Comparison of ENCODE assay signal across 10 mouse cellular contexts in genomic region chr7:127183828-127184227, GRCm38 (mm10). TPM values are rescaled to one million over a fixed set of nuclear protein-coding genes. Genes with fewer than 3 reads are reported as not detected.
A peak's percentile ranks its signal among the peaks of the same experiment; 100 is the strongest.
DNase-seq lines count a peak whose midpoint lies in the region; ATAC-seq and TF ChIP-seq lines count a peak whose summit lies in the region.
"Had no signal": no experiment of that assay in that cellular context is flagged by ENCODE, and none has a peak within 500 bp of the region (broad histone marks: within the 10 kb centered on the region; RNA-seq: fewer than 3 reads in every experiment).

No protein-coding gene starts in this region.

- no peaks in the 10 kb centered on the region for H3K36me3 ChIP-seq in midbrain, postnatal 0 days (ENCODE audit: insufficient read depth, low read length)
- no peaks in the 10 kb centered on the region for H3K36me3 ChIP-seq in midbrain, embryonic 10.5 days
- H3K36me3 ChIP-seq in stomach, postnatal 0 days (ENCODE audit: control insufficient read depth, insufficient read depth, low read length) = no peaks in the 10 kb centered on the region
- no peaks in the 10 kb centered on the region for H3K36me3 ChIP-seq in forebrain, embryonic 12.5 days (replicated peaks)
- H3K36me3 ChIP-seq: embryonic facial prominence, embryonic 15.5 days; heart, embryonic 15.5 days had no signal

- H3K9me3 ChIP-seq in midbrain, postnatal 0 days (ENCODE audit: low read length) = no peaks in the 10 kb centered on the region
- no peaks in the 10 kb centered on the region for H3K9me3 ChIP-seq in midbrain, embryonic 10.5 days (replicated peaks)
- no peaks in the 10 kb centered on the region for H3K9me3 ChIP-seq in stomach, postnatal 0 days (ENCODE audit: control insufficient read depth, low read length)
- no peaks in the 10 kb centered on the region for H3K9me3 ChIP-seq in forebrain, embryonic 12.5 days
- H3K9me3 ChIP-seq: embryonic facial prominence, embryonic 15.5 days; heart, embryonic 15.5 days had no signal

- no peak overlapping the region for H3K27ac ChIP-seq in midbrain, postnatal 0 days (ENCODE audit: low read depth, low read length)
- no peak overlapping the region for H3K27ac ChIP-seq in midbrain, embryonic 10.5 days (replicated peaks)
- H3K27ac ChIP-seq in stomach, postnatal 0 days (replicated peaks) = no peak overlapping the region
- H3K27ac ChIP-seq in forebrain, embryonic 12.5 days = no peak overlapping the region
- H3K27ac ChIP-seq: embryonic facial prominence, embryonic 15.5 days had no signal

- TF ChIP-seq CTCF in midbrain, postnatal 0 days (IDR thresholded peaks at IDR 0.05) = peak; percentile 27; the same call in 1 of the 2 replicates
- TF ChIP-seq CTCF in stomach, postnatal 0 days (IDR thresholded peaks at IDR 0.05; ENCODE audit: low read depth) = peak; percentile 54

- H3K4me3 ChIP-seq in midbrain, postnatal 0 days (ENCODE audit: low read depth, low read length) = no peak overlapping the region
- no peak overlapping the region for H3K4me3 ChIP-seq in midbrain, embryonic 10.5 days
- no peak overlapping the region for H3K4me3 ChIP-seq in stomach, postnatal 0 days (ENCODE audit: low read depth, low read length)
- no peak overlapping the region for H3K4me3 ChIP-seq in forebrain, embryonic 12.5 days (replicated peaks)
- H3K4me3 ChIP-seq: embryonic facial prominence, embryonic 15.5 days; heart, embryonic 15.5 days had no signal

- DNase-seq in CD4-positive, CD25-positive, alpha-beta regulatory T cell, adult 2 months (ENCODE audit: low read depth, low spot score) = peak; percentile 65
- DNase-seq in midbrain, postnatal 0 days (ENCODE audit: low spot score) = no peak
- DNase-seq in midbrain, embryonic 10.5 days (ENCODE audit: low spot score) = no peak
- DNase-seq in liver = peak; percentile 71
- DNase-seq in stomach, postnatal 0 days (ENCODE audit: low spot score) = no peak
- DNase-seq in gastrocnemius, adult 8-10 months (ENCODE audit: low spot score in 2 of 2) = no peak

- TF ChIP-seq EP300 in stomach, postnatal 0 days (optimal IDR thresholded peaks at IDR 0.05) = no peak

- H3K9ac ChIP-seq in midbrain, postnatal 0 days (replicated peaks; ENCODE audit: low read length, poor library complexity, severe bottlenecking) = no peak overlapping the region
- H3K9ac ChIP-seq in stomach, postnatal 0 days (ENCODE audit: low read length) = no peak overlapping the region
- H3K9ac ChIP-seq in forebrain, embryonic 12.5 days = no peak overlapping the region
- H3K9ac ChIP-seq: embryonic facial prominence, embryonic 15.5 days; heart, embryonic 15.5 days had no signal

- H3K4me1 ChIP-seq in midbrain, postnatal 0 days (ENCODE audit: insufficient read depth, low read length) = no peaks in the 10 kb centered on the region
- H3K4me1 ChIP-seq in midbrain, embryonic 10.5 days = no peaks in the 10 kb centered on the region
- no peaks in the 10 kb centered on the region for H3K4me1 ChIP-seq in stomach, postnatal 0 days (replicated peaks; ENCODE audit: control insufficient read depth, insufficient read depth)
- H3K4me1 ChIP-seq in forebrain, embryonic 12.5 days = no peaks in the 10 kb centered on the region
- H3K4me1 ChIP-seq: embryonic facial prominence, embryonic 15.5 days; heart, embryonic 15.5 days had no signal

- H3K4me2 ChIP-seq in midbrain, postnatal 0 days (ENCODE audit: low read depth, low read length, poor library complexity, severe bottlenecking) = no peak overlapping the region
- no peak overlapping the region for H3K4me2 ChIP-seq in stomach, postnatal 0 days (replicated peaks; ENCODE audit: low read depth)
- no peak overlapping the region for H3K4me2 ChIP-seq in forebrain, embryonic 12.5 days
- H3K4me2 ChIP-seq: embryonic facial prominence, embryonic 15.5 days; heart, embryonic 15.5 days had no signal

- no peaks in the 10 kb centered on the region for H3K27me3 ChIP-seq in midbrain, postnatal 0 days (ENCODE audit: insufficient read depth, low read length)
- no peaks in the 10 kb centered on the region for H3K27me3 ChIP-seq in midbrain, embryonic 10.5 days (ENCODE audit: low read depth, poor library complexity, severe bottlenecking)
- H3K27me3 ChIP-seq in stomach, postnatal 0 days (ENCODE audit: control insufficient read depth, insufficient read depth, low read length) = no peaks in the 10 kb centered on the region
- no peaks in the 10 kb centered on the region for H3K27me3 ChIP-seq in forebrain, embryonic 12.5 days
- H3K27me3 ChIP-seq: embryonic facial prominence, embryonic 15.5 days; heart, embryonic 15.5 days had no signal

- 84% methylated on average over 6 of the region's 6 CpGs for WGBS in midbrain, postnatal 0 days
- 79% methylated on average over 6 of the region's 6 CpGs for WGBS in midbrain, embryonic 10.5 days
- WGBS in stomach, postnatal 0 days = 80% methylated on average over 6 of the region's 6 CpGs
- 77% methylated on average over 6 of the region's 6 CpGs for WGBS in forebrain, embryonic 12.5 days

- ATAC-seq in CD4-positive, CD25-positive, alpha-beta regulatory T cell, adult 4 months = no peak
- ATAC-seq in midbrain, postnatal 0 days (ENCODE audit: low FRiP score) = no peak
- ATAC-seq in stomach, postnatal 0 days (ENCODE audit: low FRiP score, low TSS enrichment) = no peak
- no peak for ATAC-seq in forebrain, embryonic 12.5 days (ENCODE audit: low FRiP score)

RNA-seq across cellular contexts. Expression of gene Cd2bp2, which starts 12.0 kb away (rescaled TPM):
- polyA plus RNA-seq in CD4-positive, CD25-positive, alpha-beta regulatory T cell, adult 4 months (2017; shearing (Covaris generic)) = 10 to 100 TPM; 39.7 to 51.9 TPM
- 85.7 and 103 TPM in 2 replicates for total RNA-seq in midbrain, postnatal 0 days (2014; rRNA removed)
- polyA plus RNA-seq in midbrain, postnatal 0 days (2015; fragmentation: Nextera tagmentation; extraction: Ambion mirVana) = 62.6 and 64.8 TPM in 2 replicates
- 94.3 and 109 TPM in 2 replicates for polyA plus RNA-seq in midbrain, embryonic 10.5 days (2016; fragmentation: Nextera tagmentation; extraction: Ambion mirVana)
- 22.8 and 25.2 TPM in 2 replicates for polyA plus RNA-seq in stomach, postnatal 0 days (2015; fragmentation: Nextera tagmentation; extraction: Ambion mirVana)
- polyA plus RNA-seq in forebrain, embryonic 12.5 days (2016; fragmentation: Nextera tagmentation; extraction: Ambion mirVana) = 104 and 108 TPM in 2 replicates
- total RNA-seq in gastrocnemius, adult 8-10 months (2022) = 10 to 100 TPM; 25.2 to 35.0 (median 32.7) TPM

RNA-seq across cellular contexts. Expression of gene Tbc1d10b, which starts 24.4 kb away (rescaled TPM):
- 10 to 100 TPM; 12.5 to 18.4 TPM for polyA plus RNA-seq in CD4-positive, CD25-positive, alpha-beta regulatory T cell, adult 4 months (2017; shearing (Covaris generic))
- 70.2 and 72.3 TPM in 2 replicates for total RNA-seq in midbrain, postnatal 0 days (2014; rRNA removed)
- polyA plus RNA-seq in midbrain, postnatal 0 days (2015; fragmentation: Nextera tagmentation; extraction: Ambion mirVana) = 24.5 and 28.7 TPM in 2 replicates
- polyA plus RNA-seq in midbrain, embryonic 10.5 days (2016; fragmentation: Nextera tagmentation; extraction: Ambion mirVana) = 22.7 and 29.4 TPM in 2 replicates
- 11.7 and 12.1 TPM in 2 replicates for polyA plus RNA-seq in stomach, postnatal 0 days (2015; fragmentation: Nextera tagmentation; extraction: Ambion mirVana)
- 30.8 and 34.3 TPM in 2 replicates for polyA plus RNA-seq in forebrain, embryonic 12.5 days (2016; fragmentation: Nextera tagmentation; extraction: Ambion mirVana)
- total RNA-seq in gastrocnemius, adult 8-10 months (2022) = 10 to 100 TPM; 29.1 to 34.3 (median 32.1) TPM

RNA-seq across cellular contexts. Expression of gene Mylpf, which starts 24.9 kb away (rescaled TPM):
- polyA plus RNA-seq in CD4-positive, CD25-positive, alpha-beta regulatory T cell, adult 4 months (2017; shearing (Covaris generic)) = 10 to 100 TPM; 25.4 to 31.5 TPM
- total RNA-seq in midbrain, postnatal 0 days (2014; rRNA removed) = 0.90 and 1.4 TPM in 2 replicates
- polyA plus RNA-seq in midbrain, postnatal 0 days (2015; fragmentation: Nextera tagmentation; extraction: Ambion mirVana) = 1.5 and 2.2 TPM in 2 replicates
- polyA plus RNA-seq in midbrain, embryonic 10.5 days (2016; fragmentation: Nextera tagmentation; extraction: Ambion mirVana) = 12.6 and 16.5 TPM in 2 replicates
- 11.7 and 15.9 TPM in 2 replicates for polyA plus RNA-seq in stomach, postnatal 0 days (2015; fragmentation: Nextera tagmentation; extraction: Ambion mirVana)
- 9.2 and 10.1 TPM in 2 replicates for polyA plus RNA-seq in forebrain, embryonic 12.5 days (2016; fragmentation: Nextera tagmentation; extraction: Ambion mirVana)
- total RNA-seq in gastrocnemius, adult 8-10 months (2022) = over 10,000 TPM; 27,006 to 32,685 (median 27,393) TPM

RNA-seq across cellular contexts. Expression of gene Spn, which starts 46.2 kb away (rescaled TPM):
- polyA plus RNA-seq in CD4-positive, CD25-positive, alpha-beta regulatory T cell, adult 4 months (2017; shearing (Covaris generic)) = 100 to 1,000 TPM; 101 to 103 TPM
- 0.16 TPM in 1 of 2 replicates, not detected in the other for total RNA-seq in midbrain, postnatal 0 days (2014; rRNA removed)
- polyA plus RNA-seq in midbrain, postnatal 0 days (2015; fragmentation: Nextera tagmentation; extraction: Ambion mirVana) = not detected in 2 replicates
- polyA plus RNA-seq in midbrain, embryonic 10.5 days (2016; fragmentation: Nextera tagmentation; extraction: Ambion mirVana) = 0.09 and 0.10 TPM in 2 replicates
- 0.21 and 0.22 TPM in 2 replicates for polyA plus RNA-seq in stomach, postnatal 0 days (2015; fragmentation: Nextera tagmentation; extraction: Ambion mirVana)
- 0.23 TPM in 1 of 2 replicates, not detected in the other for polyA plus RNA-seq in forebrain, embryonic 12.5 days (2016; fragmentation: Nextera tagmentation; extraction: Ambion mirVana)
- total RNA-seq in gastrocnemius, adult 8-10 months (2022) = under 1 TPM in 3 of 4 experiments, not detected in 1; 0.07 to 0.13 (median 0.13) TPM

RNA-seq across cellular contexts. Expression of gene Zfp553, which starts 49.0 kb away (rescaled TPM):
- polyA plus RNA-seq in CD4-positive, CD25-positive, alpha-beta regulatory T cell, adult 4 months (2017; shearing (Covaris generic)) = 1 to 10 TPM; 6.6 to 7.9 TPM
- 37.4 and 39.6 TPM in 2 replicates for total RNA-seq in midbrain, postnatal 0 days (2014; rRNA removed)
- polyA plus RNA-seq in midbrain, postnatal 0 days (2015; fragmentation: Nextera tagmentation; extraction: Ambion mirVana) = 32.3 TPM in 2 replicates
- polyA plus RNA-seq in midbrain, embryonic 10.5 days (2016; fragmentation: Nextera tagmentation; extraction: Ambion mirVana) = 75.4 and 78.6 TPM in 2 replicates
- 11.4 and 12.2 TPM in 2 replicates for polyA plus RNA-seq in stomach, postnatal 0 days (2015; fragmentation: Nextera tagmentation; extraction: Ambion mirVana)
- polyA plus RNA-seq in forebrain, embryonic 12.5 days (2016; fragmentation: Nextera tagmentation; extraction: Ambion mirVana) = 77.6 and 80.2 TPM in 2 replicates
- total RNA-seq in gastrocnemius, adult 8-10 months (2022) = 1 to 10 TPM; 4.2 to 5.5 (median 4.8) TPM

Comparison
In these comparisons a context has a peak if more than half of its experiments do, and no peak if none do; other contexts are left out.
1. DNase-seq: peak in CD4-positive, CD25-positive, alpha-beta regulatory T cell, adult 2 months (single experiment) and liver (single experiment); none in midbrain, postnatal 0 days (single experiment), midbrain, embryonic 10.5 days (single experiment), stomach, postnatal 0 days (single experiment) and gastrocnemius, adult 8-10 months (0 of 2).